Mouse (Mus musculus) granulocyte monocyte progenitor cell, adult 5-6 weeks (primary cell): ENCODE results near the gene Adcy5. TPM values are rescaled to one million over a fixed set of nuclear protein-coding genes. Genes with fewer than 3 reads are reported as not detected.

Experiments used
- ATAC-seq: replicated peaks from 2 replicates; pipeline ENCODE4 v1.8.0; 2016; ENCODE audit warnings: mild to moderate bottlenecking, moderate TSS enrichment, inconsistent platforms; ENCODE audit not compliant: poor library complexity, severe bottlenecking
- total RNA-seq, 2 experiments: library from RNA; stranded (forward) in 1 of 2; stranded (reverse) in 1 of 2; fragments of 200-712, 200-1000 nt in 1 of 2; fragments of >200 nt in 1 of 2; fragmentation: Nextera tagmentation in 1 of 2; gene quantifications; 2 replicates each; pipeline ENCODE4 v1.2.3; 2014 to 2017

The Adcy5 gene
- total RNA-seq, 2 experiments from 2014 or later = not detected

- no peak for ATAC-seq
Measured at GRCm38 (mm10) chr16:35248825-35249224, 94.1 kb downstream of the Adcy5 start.

GRCm38 (mm10) chr16:35249763-35250162 is 95.1 kb downstream of the Adcy5 start:
- ATAC-seq = no peak

- no peak for ATAC-seq
Measured at GRCm38 (mm10) chr16:35251690-35252089, 97.0 kb downstream of the Adcy5 start.

GRCm38 (mm10) chr16:35252967-35253366 is 98.3 kb downstream of the Adcy5 start:
- no peak for ATAC-seq

DNA sequence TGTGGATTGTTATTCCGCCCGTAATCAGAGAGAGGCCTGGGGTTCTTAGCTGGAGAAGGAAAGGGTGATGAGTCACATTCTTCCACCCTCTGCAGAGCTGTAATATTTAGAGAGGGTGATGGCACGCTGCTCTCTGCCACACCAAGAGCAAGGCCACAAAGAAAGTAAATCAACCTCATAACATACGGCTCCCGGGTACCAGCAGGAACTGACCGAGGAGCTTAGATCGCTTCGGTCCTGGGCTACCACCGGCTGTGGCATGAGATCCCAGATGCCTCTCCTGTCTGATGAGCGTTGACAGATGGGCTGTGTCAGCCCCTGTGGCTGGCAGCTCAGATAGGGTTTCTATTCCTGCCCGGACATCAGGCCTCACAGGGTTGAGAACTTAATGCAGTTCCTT is 101.3 kb downstream of the Adcy5 start:
- ATAC-seq = no peak

DNA sequence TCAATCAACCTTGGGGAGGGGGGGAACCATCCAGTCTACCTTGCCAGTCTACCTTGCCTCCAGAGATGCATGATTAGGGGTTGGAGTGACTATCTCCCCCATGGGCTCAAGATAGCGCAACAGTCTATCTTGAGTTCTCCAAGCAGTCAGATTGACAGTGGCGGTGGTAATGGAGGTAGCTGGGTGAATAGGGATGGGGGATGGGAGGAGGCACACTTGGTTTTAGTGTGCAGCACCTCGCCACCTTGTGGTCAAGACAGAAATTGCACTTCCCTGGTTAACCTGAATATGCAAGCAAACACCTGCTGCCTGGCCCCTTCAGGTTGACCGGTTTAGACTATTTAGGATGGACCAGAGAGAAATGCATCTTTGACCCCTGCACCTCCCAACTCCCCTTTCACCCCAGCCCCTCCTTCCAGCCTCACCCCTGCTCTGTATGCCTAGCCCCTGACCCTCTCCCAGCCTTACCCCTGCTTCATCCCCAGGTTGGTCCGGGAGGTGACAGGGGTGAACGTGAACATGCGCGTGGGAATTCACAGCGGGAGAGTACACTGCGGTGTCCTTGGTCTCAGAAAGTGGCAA is 115.8 kb downstream of the Adcy5 start:
- peak; percentile 71 for ATAC-seq

DNA sequence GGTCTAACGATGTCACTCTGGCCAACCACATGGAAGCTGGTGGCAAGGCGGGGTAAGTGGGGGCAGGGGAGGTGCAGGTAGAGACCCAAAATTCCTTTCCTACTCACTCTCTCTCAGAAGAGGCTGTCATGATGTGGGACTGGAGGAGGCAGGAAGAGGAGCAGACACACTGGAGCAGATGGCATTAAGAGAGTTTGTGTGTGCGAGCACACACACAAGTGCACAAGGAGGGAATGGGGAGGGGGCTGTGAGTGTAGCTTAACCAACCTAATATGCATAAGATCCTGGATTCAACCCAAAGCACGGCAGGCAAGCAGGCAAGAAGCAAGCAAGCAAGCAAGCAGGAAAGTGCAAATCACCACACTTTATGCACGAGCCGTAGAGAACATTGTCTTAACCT is 116.3 kb downstream of the Adcy5 start:
- ATAC-seq = no peak

DNA sequence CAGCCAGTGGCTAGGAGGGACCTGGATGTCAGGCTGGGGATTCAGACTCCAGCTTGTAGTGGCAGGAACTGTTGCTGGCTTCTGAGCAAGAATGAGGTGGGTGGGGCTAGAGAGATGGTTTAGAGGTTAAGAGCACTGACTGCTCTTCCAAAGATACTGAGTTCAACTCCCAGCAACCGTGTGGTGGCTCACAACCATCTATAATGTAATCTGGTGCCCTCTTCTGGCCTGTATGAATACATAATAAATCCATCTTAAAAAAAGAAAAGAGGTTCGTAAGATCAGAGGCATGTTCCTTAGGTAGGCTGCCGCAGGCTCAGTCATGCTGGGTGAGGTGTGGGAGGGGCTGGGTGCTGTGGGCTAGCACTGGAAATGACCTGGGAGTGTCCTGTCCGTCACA is 116.9 kb downstream of the Adcy5 start:
- ATAC-seq = no peak

DNA sequence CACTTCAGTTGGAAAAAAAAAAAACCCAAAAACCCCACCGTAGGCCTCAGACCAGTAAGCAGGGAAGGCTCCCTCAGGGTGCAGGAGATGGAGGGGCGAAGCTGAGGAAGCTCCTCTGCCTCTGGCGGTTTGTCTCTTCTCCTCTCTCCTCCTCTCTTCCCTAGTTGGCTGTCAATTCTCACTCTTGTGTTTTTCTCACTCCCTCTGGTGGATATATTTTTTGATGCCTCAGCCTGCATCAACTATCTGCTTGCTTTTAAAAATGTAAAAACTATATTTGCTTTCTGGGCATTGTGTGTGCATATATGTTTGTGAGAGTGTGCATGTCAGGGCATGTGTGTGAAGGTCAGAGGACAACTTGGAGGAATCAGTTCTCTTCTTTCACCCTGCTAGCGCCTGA is 117.7 kb downstream of the Adcy5 start:
- no peak for ATAC-seq

- ATAC-seq = no peak
Measured at GRCm38 (mm10) chr16:35278166-35278565, 123.5 kb downstream of the Adcy5 start.

DNA sequence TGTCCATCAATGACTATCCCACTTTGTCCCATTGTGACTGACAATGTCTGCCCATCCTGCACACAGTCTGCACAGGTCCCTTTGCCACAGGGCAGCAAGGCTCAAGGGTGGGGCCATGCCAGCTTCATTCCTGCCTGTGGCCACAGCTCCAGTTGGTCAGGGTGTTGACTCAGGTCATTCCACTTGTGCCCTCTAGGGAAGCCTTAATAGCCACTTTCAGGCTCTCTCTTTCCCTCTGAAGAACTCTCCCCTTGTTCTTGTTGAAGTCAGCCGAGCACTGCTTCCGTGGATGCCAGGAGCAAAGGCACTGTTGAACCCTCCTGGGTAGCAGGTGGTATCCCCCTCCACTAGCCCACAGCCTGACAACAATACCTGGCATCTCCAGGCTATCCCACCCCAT is 127.8 kb downstream of the Adcy5 start:
- no peak for ATAC-seq

DNA sequence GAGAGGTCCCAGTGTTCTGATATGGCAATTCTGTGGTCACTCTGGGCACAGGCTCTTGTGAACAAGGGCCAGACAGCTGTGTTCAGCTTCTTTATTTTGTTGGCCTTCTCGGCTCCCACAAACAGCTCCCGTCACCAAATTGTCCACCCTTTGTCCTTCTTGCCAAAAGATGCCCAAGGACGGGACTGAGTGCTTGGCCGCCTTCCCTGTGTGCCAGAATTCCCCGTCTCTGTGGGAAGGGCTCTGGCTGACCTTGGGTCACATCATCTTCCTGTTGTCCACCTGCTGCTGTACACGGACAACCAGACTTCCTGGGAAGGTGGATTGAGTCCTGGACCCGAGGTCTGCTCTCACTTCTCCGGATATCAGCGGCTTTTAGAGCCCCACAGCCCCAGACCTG is 131.1 kb downstream of the Adcy5 start:
- no peak for ATAC-seq

- ATAC-seq = no peak
Measured at GRCm38 (mm10) chr16:35287244-35287643, 132.6 kb downstream of the Adcy5 start.

DNA sequence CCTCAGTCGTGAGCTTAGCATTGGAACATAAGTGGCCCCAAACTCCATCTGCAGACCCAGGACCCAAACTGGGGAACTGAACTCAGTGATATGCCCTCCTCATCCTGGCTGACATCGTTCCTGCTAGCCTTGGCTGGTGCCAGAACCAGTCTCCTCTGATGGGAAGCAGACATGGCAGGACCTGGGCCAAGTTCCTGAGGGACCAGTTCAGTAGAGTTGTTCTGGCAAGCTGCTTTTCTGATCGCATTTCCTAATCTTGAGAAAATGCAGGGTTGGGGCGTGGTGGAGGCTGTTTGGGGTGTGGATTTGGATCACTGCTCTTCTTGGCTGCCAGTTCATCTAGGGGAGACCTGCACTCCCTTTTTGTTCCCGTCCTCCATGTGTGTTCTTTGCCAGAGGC is 143.1 kb downstream of the Adcy5 start:
- no peak for ATAC-seq

DNA sequence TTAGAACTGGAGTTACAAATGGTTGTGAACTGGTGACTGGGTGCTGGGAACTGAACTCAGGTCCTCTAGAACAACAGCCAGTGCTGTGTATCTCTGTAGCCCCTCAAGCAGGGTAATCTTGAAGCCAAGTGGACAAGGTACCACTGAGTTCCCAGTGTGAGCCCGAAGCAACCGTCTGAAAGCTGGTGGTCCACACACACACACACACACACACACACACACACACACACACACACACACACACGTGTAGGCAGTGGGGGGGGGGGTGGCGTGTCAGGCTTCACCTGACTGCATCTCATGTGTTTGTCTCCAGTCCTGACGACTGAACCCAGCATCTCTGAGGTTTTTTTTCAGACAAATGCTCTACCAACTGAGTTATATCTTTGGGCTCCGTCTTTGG is 145.5 kb downstream of the Adcy5 start:
- no peak for ATAC-seq

GRCm38 (mm10) chr16:35302441-35303280 is 148.0 kb downstream of the Adcy5 start:
- ATAC-seq = no peak

- no peak for ATAC-seq
Measured at GRCm38 (mm10) chr16:35303721-35304120, 149.0 kb downstream of the Adcy5 start.

DNA sequence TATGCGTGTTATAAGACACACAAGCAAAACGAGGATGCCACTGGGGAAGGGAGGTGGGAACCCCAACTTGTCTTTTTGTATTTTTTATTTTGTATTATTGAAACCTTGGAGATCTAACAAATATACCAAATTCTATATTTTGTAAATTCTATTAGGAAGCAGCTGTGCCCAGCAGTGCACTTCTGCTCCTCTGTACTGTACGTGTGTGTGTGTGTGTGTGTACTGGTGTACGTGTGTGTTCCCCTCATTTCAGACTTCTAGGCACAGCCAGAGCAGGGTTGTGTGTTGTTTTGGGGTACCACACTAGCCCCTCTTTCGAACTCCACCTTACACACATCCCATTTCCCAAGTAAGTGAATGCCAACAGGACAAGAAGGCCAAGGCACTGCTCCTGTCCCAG is 149.7 kb downstream of the Adcy5 start:
- no peak for ATAC-seq

DNA sequence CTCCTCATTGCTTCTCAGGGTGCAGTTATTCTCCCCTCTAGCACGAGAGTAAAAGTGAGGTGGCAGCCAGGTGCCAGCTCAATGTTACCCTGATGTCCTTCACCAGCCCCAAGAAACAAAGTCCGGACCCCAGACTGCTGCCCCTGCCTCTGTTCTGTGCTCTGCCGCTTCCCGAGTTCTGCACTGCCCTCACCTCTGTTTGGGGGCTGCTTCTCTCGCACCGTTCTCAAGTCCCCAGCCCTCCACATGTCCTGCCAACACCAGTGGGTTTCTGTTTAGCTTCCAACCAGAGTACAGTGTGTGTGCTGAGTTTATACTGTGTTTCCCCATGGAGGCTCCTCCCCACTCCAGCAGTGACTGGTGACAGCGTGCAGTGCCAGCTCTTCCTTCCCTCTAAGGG is 150.5 kb downstream of the Adcy5 start:
- no peak for ATAC-seq

GRCm38 (mm10) chr16:35306631-35307030 is 152.0 kb downstream of the Adcy5 start:
- ATAC-seq = no peak

GRCm38 (mm10) chr16:35307331-35307730 is 152.7 kb downstream of the Adcy5 start:
- no peak for ATAC-seq

DNA sequence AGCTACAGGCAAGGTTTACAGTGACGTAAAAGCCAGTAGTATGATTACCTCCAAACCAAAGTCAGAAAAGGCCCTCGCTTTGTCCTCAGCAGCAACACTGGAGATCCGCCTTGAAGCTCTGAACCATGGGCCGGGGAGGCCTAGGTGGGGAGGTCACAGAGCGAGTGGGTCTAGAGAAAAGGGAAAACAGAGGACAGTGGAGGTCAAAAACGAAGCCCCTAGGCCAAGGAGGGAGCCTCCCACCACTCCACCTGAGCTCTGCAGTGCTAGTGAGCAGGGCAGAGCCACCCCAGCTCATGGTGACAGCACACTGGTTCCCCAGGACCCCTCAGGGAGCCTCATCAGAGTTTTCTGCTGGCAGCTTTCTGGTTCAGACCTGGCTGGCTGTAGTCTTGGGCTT is 153.3 kb downstream of the Adcy5 start:
- ATAC-seq = no peak
